Mouse (Mus musculus) MEL (cell line): Measurements from ENCODE around the gene Lrrc3.

Experiments used
- CTCF ChIP-seq, 3 experiments: IDR thresholded peaks in 2 of 3; conservative IDR thresholded peaks in 1 of 3; 2 replicates each; pipeline ENCODE4 v1.5.1; 2011 to 2012; ENCODE audit warnings: low read length in 3 of 3, low read depth in 2 of 3, mild to moderate bottlenecking in 2 of 3, improper control_type of control experiment in 1 of 3, inconsistent platforms in 1 of 3, mixed read lengths in 1 of 3, moderate library complexity in 1 of 3; ENCODE audit not compliant: control insufficient read depth in 1 of 3, insufficient read depth in 1 of 3, poor library complexity in 1 of 3, severe bottlenecking in 1 of 3
- EP300 ChIP-seq, 2 experiments: IDR thresholded peaks; 2 replicates each; pipeline ENCODE4 v1.6.1; 2011; ENCODE audit warnings: improper control_type of control experiment in 2 of 2, low read length in 2 of 2, low read depth in 1 of 2, mild to moderate bottlenecking in 1 of 2
- GABPA ChIP-seq: IDR thresholded peaks from 2 replicates; pipeline ENCODE4 v1.6.1; 2012; ENCODE audit warnings: low read depth, mild to moderate bottlenecking, inconsistent platforms, low read length, improper control_type of control experiment, moderate library complexity
- POLR2AphosphoS5 ChIP-seq: IDR thresholded peaks from 2 replicates; pipeline ENCODE4 v1.6.1; 2012; ENCODE audit warnings: low read depth, borderline replicate concordance, mild to moderate bottlenecking, inconsistent platforms, low read length, moderate library complexity, mixed read lengths
- ZC3H11A ChIP-seq: IDR thresholded peaks from 2 replicates; pipeline ENCODE4 v1.6.1; 2012; ENCODE audit warnings: low read depth, mild to moderate bottlenecking, inconsistent platforms, low read length, improper control_type of control experiment
- ZNF384 ChIP-seq: IDR thresholded peaks from 2 replicates; pipeline ENCODE4 v1.6.1; 2012; ENCODE audit warnings: low read depth, mild to moderate bottlenecking, inconsistent platforms, low read length, improper control_type of control experiment

- no peak for TF ChIP-seq ZC3H11A
- TF ChIP-seq CTCF (IDR thresholded peaks at IDR 0.05 in 2 of 3, conservative IDR thresholded peaks at IDR 0.05 in 1 of 3; ENCODE audit: control insufficient read depth in 1 of 3, insufficient read depth in 1 of 3, low read depth in 2 of 3, low read length in 3 of 3, poor library complexity in 1 of 3, severe bottlenecking in 1 of 3), result no peak
- TF ChIP-seq POLR2AphosphoS5, result no peak
- TF ChIP-seq ZNF384, result no peak
- no peak for TF ChIP-seq GABPA
- TF ChIP-seq EP300 (IDR thresholded peaks at IDR 0.05; ENCODE audit: low read depth in 1 of 2, low read length in 2 of 2), result no peak
These were observed 25.0 kb upstream of the Lrrc3 start for GRCm38 (mm10) chr10:77927375-77927774.
